ENCODE assay signal across 9 mouse cellular contexts in the genomic region with DNA sequence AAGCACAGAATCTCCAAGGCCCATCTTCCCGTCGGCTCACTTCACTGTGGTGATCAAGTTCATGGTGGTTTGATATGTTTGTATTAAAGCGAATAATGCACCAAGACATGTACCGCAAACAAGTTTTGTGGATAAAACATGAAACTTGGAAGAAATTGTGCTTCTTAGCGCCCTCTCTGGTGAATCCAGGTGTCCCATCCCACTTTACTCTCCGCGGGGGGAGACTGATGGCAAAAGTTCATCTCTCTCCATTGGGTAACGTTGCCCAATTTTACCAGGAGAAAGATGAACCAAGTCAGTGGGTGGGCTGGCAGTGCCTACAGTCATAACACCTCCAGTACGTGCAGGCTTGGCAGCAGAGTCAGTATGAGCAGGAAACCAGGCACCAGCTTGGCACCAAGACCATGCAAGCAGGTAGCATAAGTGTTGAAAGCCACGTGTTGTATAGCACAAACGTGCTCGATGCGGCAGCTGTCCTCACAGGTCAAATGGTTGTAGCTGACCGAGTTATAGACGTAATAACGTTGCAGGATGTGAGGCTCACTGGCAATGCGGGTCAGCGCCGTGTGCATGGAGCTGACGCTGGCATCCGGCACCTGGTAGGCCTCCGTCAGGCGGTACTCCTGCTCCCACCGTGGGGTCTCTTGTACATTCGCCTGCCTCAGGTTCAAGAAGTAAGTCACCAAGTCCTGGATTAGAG. TPM values are rescaled to one million over a fixed set of nuclear protein-coding genes. Genes with fewer than 3 reads are reported as not detected.
A peak's percentile ranks its signal among the peaks of the same experiment; 100 is the strongest.
DNase-seq lines count a peak whose midpoint lies in the region; ATAC-seq and TF ChIP-seq lines count a peak whose summit lies in the region.
"Had no signal": no experiment of that assay in that cellular context is flagged by ENCODE, and none has a peak within 500 bp of the region (broad histone marks: within the 10 kb centered on the region; RNA-seq: fewer than 3 reads in every experiment).

No protein-coding gene starts in this region.

- DNase-seq in cerebellum, postnatal 10 days: peak; percentile 32 to 46
- no peak for DNase-seq in cerebellum, postnatal 4 days (ENCODE audit: low spot score in 2 of 2)
- DNase-seq in left cerebral cortex, adult 2 months (ENCODE audit: extremely low spot score in 1 of 2, low spot score in 2 of 2): no peak
- DNase-seq in left cerebral cortex, adult 8-10 months (ENCODE audit: low spot score in 2 of 2): no peak
- DNase-seq in A20 (ENCODE audit: low read depth, low spot score): peak; percentile 28

- no peaks in the 10 kb centered on the region for H3K9me3 ChIP-seq in intestine, embryonic 15.5 days
- H3K9me3 ChIP-seq: forebrain, embryonic 12.5 days had no signal

- 92% methylated on average over 25 of the region's 25 CpGs for WGBS in intestine, embryonic 15.5 days

- no peak overlapping the region for H3K9ac ChIP-seq in intestine, embryonic 15.5 days

- no peak overlapping the region for H3K27ac ChIP-seq in left cerebral cortex, adult 2 months
- H3K27ac ChIP-seq in intestine, embryonic 15.5 days: no peak overlapping the region
- H3K27ac ChIP-seq: forebrain, embryonic 12.5 days had no signal

- no peaks in the 10 kb centered on the region for H3K27me3 ChIP-seq in intestine, embryonic 15.5 days (replicated peaks)
- H3K27me3 ChIP-seq: forebrain, embryonic 12.5 days had no signal

- intact Hi-C loops in left cerebral cortex, adult 2 months (cut with DNase I): no loop called here

- no peak overlapping the region for H3K4me2 ChIP-seq in intestine, embryonic 15.5 days (replicated peaks)

- peaks cover 9% of the 10 kb centered on the region; the same call in 1 of the 2 replicates for H3K4me1 ChIP-seq in intestine, embryonic 15.5 days (replicated peaks)

- peak; percentile 2; the same call in 1 of the 2 replicates for TF ChIP-seq CTCF in left cerebral cortex, adult 2 months (IDR thresholded peaks at IDR 0.05)

- ATAC-seq in granulocyte monocyte progenitor cell, adult 5-6 weeks (replicated peaks; ENCODE audit: poor library complexity, severe bottlenecking): 0 out of 2 replicates have a peak, but pooled peaks have one; percentile 6
- ATAC-seq in intestine, embryonic 15.5 days: no peak
- no peak for ATAC-seq in frontal cortex, adult (ENCODE audit: low TSS enrichment)

- no peak overlapping the region for H3K4me3 ChIP-seq in left cerebral cortex, adult 2 months
- H3K4me3 ChIP-seq in intestine, embryonic 15.5 days (replicated peaks): no peak overlapping the region

- H3K36me3 ChIP-seq in intestine, embryonic 15.5 days: no peaks in the 10 kb centered on the region
- H3K36me3 ChIP-seq: forebrain, embryonic 12.5 days had no signal

RNA-seq across cellular contexts. Expression of gene Xkr8, which starts 0.9 kb away (rescaled TPM):
- total RNA-seq in left cerebral cortex, adult 2 months (2021): 1 to 10 TPM; 2.5 to 3.3 TPM
- 1 to 10 TPM; 3.4 to 6.6 (median 4.9) TPM for total RNA-seq in left cerebral cortex, adult 8-10 months (2022)
- 2.9 and 4.4 TPM in 2 replicates for total RNA-seq in granulocyte monocyte progenitor cell, adult 5-6 weeks (2014; fragmentation: Nextera tagmentation)
- total RNA-seq in granulocyte monocyte progenitor cell, adult 5-6 weeks (2017): 5.1 and 15.0 TPM in 2 replicates
- polyA plus RNA-seq in intestine, embryonic 15.5 days (2015; fragmentation: Nextera tagmentation; extraction: Ambion mirVana): 4.0 TPM in 2 replicates

RNA-seq across cellular contexts. Expression of gene Smpdl3b, which starts 23.8 kb away (rescaled TPM):
- 1 to 10 TPM; 4.3 to 4.4 TPM for total RNA-seq in left cerebral cortex, adult 2 months (2021)
- total RNA-seq in left cerebral cortex, adult 8-10 months (2022): 1 to 10 TPM; 4.6 to 6.9 (median 6.2) TPM
- total RNA-seq in granulocyte monocyte progenitor cell, adult 5-6 weeks (2014; fragmentation: Nextera tagmentation): 0.47 TPM in 1 of 2 replicates, not detected in the other
- total RNA-seq in granulocyte monocyte progenitor cell, adult 5-6 weeks (2017): 1.7 TPM in 1 of 2 replicates, not detected in the other
- 5.7 TPM in 2 replicates for polyA plus RNA-seq in intestine, embryonic 15.5 days (2015; fragmentation: Nextera tagmentation; extraction: Ambion mirVana)

RNA-seq across cellular contexts. Expression of gene Rpa2, which starts 34.9 kb away (rescaled TPM):
- total RNA-seq in left cerebral cortex, adult 2 months (2021): 10 to 100 TPM; 13.0 to 16.2 TPM
- 10 to 100 TPM; 14.5 to 18.1 (median 15.5) TPM for total RNA-seq in left cerebral cortex, adult 8-10 months (2022)
- 87.0 and 114 TPM in 2 replicates for total RNA-seq in granulocyte monocyte progenitor cell, adult 5-6 weeks (2014; fragmentation: Nextera tagmentation)
- 66.8 and 69.9 TPM in 2 replicates for total RNA-seq in granulocyte monocyte progenitor cell, adult 5-6 weeks (2017)
- polyA plus RNA-seq in intestine, embryonic 15.5 days (2015; fragmentation: Nextera tagmentation; extraction: Ambion mirVana): 85.5 and 88.1 TPM in 2 replicates

Comparison
In these comparisons a context has a peak if more than half of its experiments do, and no peak if none do; other contexts are left out.
1. DNase-seq: peak in cerebellum, postnatal 10 days (2 of 2) and A20 (single experiment); none in cerebellum, postnatal 4 days (0 of 2), left cerebral cortex, adult 2 months (0 of 2) and left cerebral cortex, adult 8-10 months (0 of 2).